Mouse (Mus musculus): ENCODE results near the gene Pde11a. TPM values are rescaled to one million over a fixed set of nuclear protein-coding genes. Genes with fewer than 3 reads are reported as not detected.

Gene Pde11a
- polyA plus RNA-seq, 1 experiment from 2014 or later = 0.73 TPM

DNA sequence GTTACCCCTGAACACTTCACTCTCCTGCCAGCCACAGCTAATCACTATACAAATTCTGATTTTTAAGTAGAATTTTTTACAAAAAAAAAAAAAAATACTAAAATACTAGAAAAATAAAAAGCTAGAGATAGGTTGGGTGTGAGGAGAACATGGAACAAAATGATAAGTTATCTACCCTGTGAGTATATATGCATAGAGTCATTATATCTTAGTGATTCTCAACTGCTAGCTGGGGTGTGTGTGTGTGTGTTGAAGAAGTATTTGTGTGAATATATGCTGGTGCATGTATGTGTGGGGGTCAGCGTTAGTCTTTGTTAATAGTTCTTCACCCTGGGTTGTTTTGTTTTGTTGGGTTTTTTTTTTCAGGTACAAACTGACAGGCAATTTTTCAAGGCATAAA, 69.1 kb downstream of the Pde11a start:
- H3K9me3 ChIP-seq (ENCODE audit: control insufficient read depth, low read length) = no peaks in the 10 kb centered on the region

DNA sequence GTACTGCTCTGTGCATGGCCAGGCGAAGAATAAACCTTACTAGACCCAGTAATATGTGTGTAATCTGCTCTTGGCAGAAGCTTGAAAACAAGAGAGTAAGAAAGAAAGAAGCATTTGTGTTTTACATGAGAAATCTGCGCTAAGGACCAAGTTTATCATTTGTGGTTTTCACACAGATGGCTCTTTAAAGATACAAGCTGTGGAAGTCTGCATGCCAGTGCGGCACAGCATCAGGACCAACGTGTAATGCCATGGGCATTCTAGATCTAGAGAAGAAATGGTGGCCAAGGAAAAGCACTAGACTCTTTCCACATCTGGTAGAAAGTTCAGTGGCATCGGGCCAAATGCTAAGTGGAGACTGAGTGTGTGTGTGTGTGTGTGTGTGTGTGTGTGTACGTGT, 71.2 kb downstream of the Pde11a start:
- peak; percentile 57; the same call in 1 of the 2 replicates for ATAC-seq
- 85% methylated on average over 6 of the region's 6 CpGs for WGBS

More for the DNA sequence above, 69.1 kb downstream of the Pde11a start:
- Histone ChIP-seq H3K4me2 (ENCODE audit: low read length) (no peak overlapping the region), H3K4me3 (replicated peaks; ENCODE audit: low read length) (no peak overlapping the region), H3K27me3 (replicated peaks; ENCODE audit: control insufficient read depth, insufficient read depth, low read length) (no peaks in the 10 kb centered on the region), H3K9ac (replicated peaks; ENCODE audit: low read depth, low read length) (no peak overlapping the region), H3K4me1 (replicated peaks; ENCODE audit: control insufficient read depth, insufficient read depth, low read length) (no peaks in the 10 kb centered on the region), H3K27ac (ENCODE audit: low read length) (no peak overlapping the region), H3K36me3 (ENCODE audit: control insufficient read depth, insufficient read depth) (no peaks in the 10 kb centered on the region)
- 77% methylated on average over 1 of the region's 1 CpGs for WGBS
- no peak for ATAC-seq

GRCm38 (mm10) chr2:76266622-76267021, 72.0 kb downstream of the Pde11a start:
- Histone ChIP-seq H3K9me3 (ENCODE audit: control insufficient read depth, low read length) (no peaks in the 10 kb centered on the region), H3K4me3 (replicated peaks; ENCODE audit: low read length) (no peak overlapping the region), H3K9ac (replicated peaks; ENCODE audit: low read depth, low read length) (no peak overlapping the region), H3K4me2 (ENCODE audit: low read length) (no peak overlapping the region), H3K36me3 (ENCODE audit: control insufficient read depth, insufficient read depth) (no peaks in the 10 kb centered on the region), H3K27me3 (replicated peaks; ENCODE audit: control insufficient read depth, insufficient read depth, low read length) (no peaks in the 10 kb centered on the region), H3K4me1 (replicated peaks; ENCODE audit: control insufficient read depth, insufficient read depth, low read length) (no peaks in the 10 kb centered on the region), H3K27ac (ENCODE audit: low read length) (no peak overlapping the region)
- WGBS = 78% methylated on average over 10 of the region's 10 CpGs
- no peak for ATAC-seq

More for the DNA sequence above, 71.2 kb downstream of the Pde11a start:
- Histone ChIP-seq H3K4me1 (replicated peaks; ENCODE audit: control insufficient read depth, insufficient read depth, low read length) (no peaks in the 10 kb centered on the region), H3K36me3 (ENCODE audit: control insufficient read depth, insufficient read depth) (no peaks in the 10 kb centered on the region), H3K27ac (ENCODE audit: low read length) (no peak overlapping the region), H3K4me2 (ENCODE audit: low read length) (no peak overlapping the region), H3K4me3 (replicated peaks; ENCODE audit: low read length) (no peak overlapping the region), H3K9ac (replicated peaks; ENCODE audit: low read depth, low read length) (no peak overlapping the region), H3K27me3 (replicated peaks; ENCODE audit: control insufficient read depth, insufficient read depth, low read length) (no peaks in the 10 kb centered on the region), H3K9me3 (ENCODE audit: control insufficient read depth, low read length) (no peaks in the 10 kb centered on the region)

DNA sequence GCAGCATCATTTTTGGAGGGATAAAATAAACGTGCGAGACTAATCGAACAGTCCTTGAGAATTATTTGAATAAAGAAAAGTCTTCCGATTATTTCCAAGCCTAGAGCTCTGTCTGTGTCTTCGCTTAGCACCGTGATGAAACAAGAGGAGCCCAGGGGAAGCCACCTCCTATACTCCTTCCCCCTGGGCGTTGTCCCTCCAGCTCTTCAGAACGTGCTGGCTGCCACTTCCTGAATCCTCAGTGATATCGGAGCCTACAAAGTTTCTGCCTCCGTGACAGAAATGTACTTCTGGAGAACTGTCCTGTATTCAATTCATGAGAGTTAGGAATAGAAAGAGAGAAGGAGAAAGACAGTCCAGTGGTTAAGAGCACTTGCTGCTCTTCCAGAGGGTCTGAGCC, 74.3 kb downstream of the Pde11a start:
- ATAC-seq = no peak
- Histone ChIP-seq H3K27me3 (replicated peaks; ENCODE audit: control insufficient read depth, insufficient read depth, low read length) (no peaks in the 10 kb centered on the region), H3K4me3 (replicated peaks; ENCODE audit: low read length) (no peak overlapping the region), H3K27ac (ENCODE audit: low read length) (no peak overlapping the region), H3K4me1 (replicated peaks; ENCODE audit: control insufficient read depth, insufficient read depth, low read length) (no peaks in the 10 kb centered on the region), H3K4me2 (ENCODE audit: low read length) (no peak overlapping the region), H3K36me3 (ENCODE audit: control insufficient read depth, insufficient read depth) (no peaks in the 10 kb centered on the region), H3K9ac (replicated peaks; ENCODE audit: low read depth, low read length) (no peak overlapping the region), H3K9me3 (ENCODE audit: control insufficient read depth, low read length) (no peaks in the 10 kb centered on the region)
- 85% methylated on average over 10 of the region's 10 CpGs for WGBS

DNA sequence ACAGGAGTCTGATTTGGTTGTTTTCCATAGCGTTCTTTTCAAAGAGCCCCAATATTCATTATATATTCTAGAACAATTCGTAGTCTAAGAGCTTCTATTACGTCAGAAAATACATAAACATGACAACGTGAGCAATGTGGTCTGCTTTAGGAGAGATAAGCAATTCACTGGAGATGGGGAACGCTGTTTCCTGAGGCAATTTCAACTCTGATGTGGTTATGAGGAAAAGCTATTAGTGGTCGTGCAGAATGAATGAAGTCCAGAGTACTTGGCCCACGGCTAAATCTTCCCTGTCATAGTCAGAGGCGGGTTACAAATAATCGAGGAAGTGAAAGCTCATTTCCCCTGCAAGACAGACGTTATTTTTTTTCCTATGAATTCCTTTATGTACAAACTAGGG, 75.9 kb downstream of the Pde11a start:
- Histone ChIP-seq H3K9ac (replicated peaks; ENCODE audit: low read depth, low read length) (no peak overlapping the region), H3K36me3 (ENCODE audit: control insufficient read depth, insufficient read depth) (no peaks in the 10 kb centered on the region), H3K4me1 (replicated peaks; ENCODE audit: control insufficient read depth, insufficient read depth, low read length) (no peaks in the 10 kb centered on the region), H3K9me3 (ENCODE audit: control insufficient read depth, low read length) (no peaks in the 10 kb centered on the region), H3K27ac (ENCODE audit: low read length) (no peak overlapping the region), H3K4me3 (replicated peaks; ENCODE audit: low read length) (no peak overlapping the region), H3K4me2 (ENCODE audit: low read length) (no peak overlapping the region), H3K27me3 (replicated peaks; ENCODE audit: control insufficient read depth, insufficient read depth, low read length) (no peaks in the 10 kb centered on the region)
- no peak for ATAC-seq
- WGBS = 85% methylated on average over 10 of the region's 10 CpGs

GRCm38 (mm10) chr2:76254833-76255232, 83.7 kb downstream of the Pde11a start:
- 29% methylated on average over 6 of the region's 6 CpGs for WGBS
- H3K4me3 ChIP-seq (replicated peaks; ENCODE audit: low read length) = no peak overlapping the region
- ATAC-seq = peak; percentile 28; the same call in 1 of the 2 replicates
- H3K27ac ChIP-seq (ENCODE audit: low read length) = no peak overlapping the region
- H3K36me3 ChIP-seq (ENCODE audit: control insufficient read depth, insufficient read depth) = no peaks in the 10 kb centered on the region
- no peaks in the 10 kb centered on the region for H3K27me3 ChIP-seq (replicated peaks; ENCODE audit: control insufficient read depth, insufficient read depth, low read length)
- no peak overlapping the region for H3K4me2 ChIP-seq (ENCODE audit: low read length)
- no peaks in the 10 kb centered on the region for H3K4me1 ChIP-seq (replicated peaks; ENCODE audit: control insufficient read depth, insufficient read depth, low read length)
- no peak overlapping the region for H3K9ac ChIP-seq (replicated peaks; ENCODE audit: low read depth, low read length)
- no peaks in the 10 kb centered on the region for H3K9me3 ChIP-seq (ENCODE audit: control insufficient read depth, low read length)

- WGBS = 93% methylated on average over 10 of the region's 10 CpGs
- Histone ChIP-seq H3K36me3 (ENCODE audit: control insufficient read depth, insufficient read depth) (no peaks in the 10 kb centered on the region), H3K4me1 (replicated peaks; ENCODE audit: control insufficient read depth, insufficient read depth, low read length) (no peaks in the 10 kb centered on the region), H3K4me3 (replicated peaks; ENCODE audit: low read length) (no peak overlapping the region), H3K9ac (replicated peaks; ENCODE audit: low read depth, low read length) (no peak overlapping the region), H3K9me3 (ENCODE audit: control insufficient read depth, low read length) (no peaks in the 10 kb centered on the region), H3K4me2 (ENCODE audit: low read length) (no peak overlapping the region), H3K27ac (ENCODE audit: low read length) (no peak overlapping the region), H3K27me3 (replicated peaks; ENCODE audit: control insufficient read depth, insufficient read depth, low read length) (no peaks in the 10 kb centered on the region)
- no peak for ATAC-seq
Measured at GRCm38 (mm10) chr2:76251379-76251778, 87.2 kb downstream of the Pde11a start.

- WGBS = 82% methylated on average over 10 of the region's 10 CpGs
- Histone ChIP-seq H3K4me1 (replicated peaks; ENCODE audit: control insufficient read depth, insufficient read depth, low read length) (no peaks in the 10 kb centered on the region), H3K9ac (replicated peaks; ENCODE audit: low read depth, low read length) (no peak overlapping the region), H3K27ac (ENCODE audit: low read length) (no peak overlapping the region), H3K9me3 (ENCODE audit: control insufficient read depth, low read length) (no peaks in the 10 kb centered on the region), H3K27me3 (replicated peaks; ENCODE audit: control insufficient read depth, insufficient read depth, low read length) (no peaks in the 10 kb centered on the region), H3K36me3 (ENCODE audit: control insufficient read depth, insufficient read depth) (no peaks in the 10 kb centered on the region), H3K4me3 (replicated peaks; ENCODE audit: low read length) (no peak overlapping the region), H3K4me2 (ENCODE audit: low read length) (no peak overlapping the region)
- no peak for ATAC-seq
Measured at GRCm38 (mm10) chr2:76248242-76248641, 90.3 kb downstream of the Pde11a start.

- WGBS = 52% methylated on average over 2 of the region's 2 CpGs
- ATAC-seq = peak; percentile 62
Measured at GRCm38 (mm10) chr2:76239175-76239574, 99.4 kb downstream of the Pde11a start.

DNA sequence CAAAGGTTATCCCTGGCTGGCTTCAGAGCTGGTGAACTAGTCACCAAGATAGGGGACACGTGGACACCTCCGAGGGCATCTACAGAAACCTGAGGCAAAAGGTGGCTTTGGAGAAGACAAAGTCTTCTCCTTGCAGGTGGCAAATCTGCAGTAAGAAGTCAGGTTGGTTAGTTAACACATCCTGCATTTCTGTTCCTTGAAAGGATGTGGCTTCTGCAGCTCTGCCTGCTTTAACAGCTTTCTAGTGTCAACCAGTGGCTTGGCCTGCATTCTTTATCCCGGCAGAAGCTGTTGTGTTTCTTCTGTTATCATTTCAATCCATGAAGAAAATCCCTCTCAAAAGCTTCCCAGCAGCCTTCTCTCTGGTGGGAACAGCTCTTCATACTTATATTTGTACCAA, 100.1 kb downstream of the Pde11a start:
- H3K4me3 ChIP-seq (replicated peaks; ENCODE audit: low read length) = no peak overlapping the region
- H3K9ac ChIP-seq (replicated peaks; ENCODE audit: low read depth, low read length) = no peak overlapping the region
- no peaks in the 10 kb centered on the region for H3K36me3 ChIP-seq (ENCODE audit: control insufficient read depth, insufficient read depth)
- no peaks in the 10 kb centered on the region for H3K4me1 ChIP-seq (replicated peaks; ENCODE audit: control insufficient read depth, insufficient read depth, low read length)
- H3K9me3 ChIP-seq (ENCODE audit: control insufficient read depth, low read length) = no peaks in the 10 kb centered on the region
- WGBS = 83% methylated on average over 3 of the region's 3 CpGs
- H3K4me2 ChIP-seq (ENCODE audit: low read length) = no peak overlapping the region
- no peak for ATAC-seq
- no peaks in the 10 kb centered on the region for H3K27me3 ChIP-seq (replicated peaks; ENCODE audit: control insufficient read depth, insufficient read depth, low read length)
- H3K27ac ChIP-seq (ENCODE audit: low read length) = no peak overlapping the region

More at GRCm38 (mm10) chr2:76239175-76239574, 99.4 kb downstream of the Pde11a start:
- H3K27ac ChIP-seq (ENCODE audit: low read length) = no peak overlapping the region
- H3K27me3 ChIP-seq (replicated peaks; ENCODE audit: control insufficient read depth, insufficient read depth, low read length) = no peaks in the 10 kb centered on the region
- H3K4me1 ChIP-seq (replicated peaks; ENCODE audit: control insufficient read depth, insufficient read depth, low read length) = no peaks in the 10 kb centered on the region
- H3K4me3 ChIP-seq (replicated peaks; ENCODE audit: low read length) = no peak overlapping the region
- H3K36me3 ChIP-seq (ENCODE audit: control insufficient read depth, insufficient read depth) = no peaks in the 10 kb centered on the region
- H3K9me3 ChIP-seq (ENCODE audit: control insufficient read depth, low read length) = no peaks in the 10 kb centered on the region
- no peak overlapping the region for H3K4me2 ChIP-seq (ENCODE audit: low read length)
- H3K9ac ChIP-seq (replicated peaks; ENCODE audit: low read depth, low read length) = no peak overlapping the region

All from forebrain, embryonic 16.5 days (tissue).